Mouse (Mus musculus): Measurements from ENCODE around the gene Stra6l.

Gene Stra6l

GRCm38 (mm10) chr4:45917091-45917490 lies 68.6 kb downstream of the Stra6l start:
- DNase-seq (ENCODE audit: low spot score): no peak

GRCm38 (mm10) chr4:45921663-45922435 lies 73.4 kb downstream of the Stra6l start:
- DNase-seq (ENCODE audit: low spot score): no peak

- DNase-seq (ENCODE audit: low spot score): no peak
Observed at GRCm38 (mm10) chr4:45924011-45924410, 75.5 kb downstream of the Stra6l start.

- no peak for DNase-seq (ENCODE audit: low spot score)
Observed at GRCm38 (mm10) chr4:45928561-45928960, 80.1 kb downstream of the Stra6l start.

Measured in c-Kit-positive CD71-positive TER-119-positive erythroid progenitor cells, embryonic 14.5 days (primary cell).